Mouse (Mus musculus): Measurements from ENCODE around the gene Hand1.

DNA sequence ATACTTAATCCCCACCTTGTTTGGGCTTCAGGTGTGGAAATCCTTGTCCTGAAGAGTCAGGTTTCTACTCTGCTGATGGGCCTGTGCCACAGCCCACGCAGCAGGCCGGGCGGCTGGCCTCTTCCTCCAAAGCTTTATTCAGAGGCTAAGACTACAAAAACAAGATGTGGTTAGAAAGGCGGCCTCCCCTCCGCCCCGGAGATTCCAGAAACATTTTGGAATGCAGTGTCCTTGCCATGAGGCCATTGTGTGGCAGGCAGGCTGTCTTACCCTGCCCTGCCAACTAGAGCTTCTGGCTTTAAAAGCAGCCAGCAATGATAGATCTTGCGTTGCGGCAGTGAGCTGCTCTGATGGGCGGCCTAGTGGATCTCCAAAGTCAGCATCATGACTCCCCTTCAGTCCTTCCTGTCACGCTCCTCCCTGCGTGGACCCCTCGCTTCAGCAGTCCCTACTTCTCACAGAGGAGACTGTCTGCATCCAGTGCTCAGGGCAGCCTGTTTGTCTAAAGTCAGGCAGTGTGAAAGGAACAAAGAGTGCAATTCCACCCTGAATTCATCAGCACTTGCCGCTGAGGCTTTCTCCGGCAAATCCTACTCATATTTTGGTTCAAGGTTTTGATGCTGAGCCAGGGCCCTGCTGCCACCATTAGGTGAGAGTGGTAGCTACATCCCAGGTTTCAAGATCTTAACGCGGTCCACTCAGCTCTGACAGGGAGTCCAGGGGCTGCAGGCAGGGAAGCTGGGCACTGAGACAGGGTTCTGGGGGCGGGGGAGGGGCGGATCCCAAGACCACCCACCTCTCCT, 45.8 kb downstream of the Hand1 start:
- no peak for TF ChIP-seq CTCF (IDR thresholded peaks at IDR 0.05; ENCODE audit: low read depth)
- no peak for TF ChIP-seq EP300 (IDR thresholded peaks at IDR 0.05; ENCODE audit: low read depth)

Data from liver, postnatal 0 days (tissue).